Mouse (Mus musculus): ENCODE results near the gene Clba1. TPM values are rescaled to one million over a fixed set of nuclear protein-coding genes. Genes with fewer than 3 reads are reported as not detected.

Gene Clba1
- 9.6 TPM for polyA plus RNA-seq (2012; fragmentation: generic; extraction: Trizol)

DNA sequence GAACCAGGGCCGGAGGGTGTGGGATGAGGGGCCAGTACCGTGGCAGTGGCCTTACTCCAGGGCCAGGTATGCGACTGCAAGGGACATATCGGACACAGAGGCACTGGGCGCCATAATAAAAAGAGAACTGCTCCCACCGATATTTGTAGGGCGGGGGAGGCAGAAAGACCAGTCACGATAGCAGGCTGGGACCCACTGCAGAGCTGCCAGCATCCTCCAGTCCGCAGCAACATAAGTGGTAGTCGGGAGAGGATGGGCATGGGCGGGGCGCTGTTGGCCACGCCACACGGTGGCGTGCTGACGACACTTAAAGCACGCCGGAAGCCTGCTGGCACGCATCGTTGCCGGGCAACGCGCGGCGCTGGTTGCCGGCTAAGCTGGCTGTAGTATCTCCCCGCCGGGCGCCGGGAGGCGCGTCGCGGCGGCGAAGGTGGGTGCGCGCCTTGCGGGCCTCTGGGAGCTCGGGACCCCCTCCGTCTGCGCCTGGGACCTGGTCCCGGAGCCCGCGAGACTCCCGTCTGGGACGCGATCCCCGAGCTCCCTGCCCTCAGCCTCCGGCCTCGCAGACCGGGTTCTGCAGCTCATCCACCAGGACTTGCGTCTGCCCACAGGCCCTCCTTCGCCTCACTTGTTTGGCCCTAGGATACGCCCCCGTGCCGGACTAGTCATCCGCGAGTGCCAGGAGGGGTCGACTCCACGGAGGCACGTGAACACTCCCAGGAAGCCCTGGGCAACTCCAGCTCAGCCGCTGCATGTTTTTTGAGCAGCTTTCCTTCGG, at the start of gene Clba1:
Clba1 (plus strand) TSS at position 351 of the 778 bp plus-strand sequence.
- H3K79me2 ChIP-seq (ENCODE audit: control insufficient read depth, insufficient read depth), result no peaks in the 10 kb centered on the region

DNA sequence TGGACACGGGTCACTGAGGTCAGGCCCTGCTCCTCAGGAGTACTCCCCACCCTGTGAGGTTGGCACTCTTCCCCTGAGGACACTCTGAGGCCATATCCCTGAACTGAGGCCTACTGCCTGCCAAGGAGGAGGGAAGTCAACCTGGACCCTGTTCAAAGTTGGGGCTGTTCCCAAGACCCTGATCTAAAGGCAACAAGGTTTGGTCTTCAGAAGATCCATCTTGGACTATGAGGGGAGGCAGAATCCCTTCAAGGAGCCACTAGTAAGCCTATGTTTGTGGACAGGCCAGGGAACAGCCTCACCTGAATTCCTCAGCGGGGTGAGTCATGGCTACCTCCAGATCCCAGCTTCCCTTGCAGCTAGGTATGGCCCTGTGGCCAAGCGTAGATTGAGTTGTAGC, 49.3 kb upstream of the Clba1 start:
- Histone ChIP-seq H3K27me3 (ENCODE audit: control insufficient read depth, insufficient read depth, insufficient read length) (no peaks in the 10 kb centered on the region), H3K4me3 (no peak overlapping the region), H3K79me2 (ENCODE audit: control insufficient read depth, insufficient read depth) (no peaks in the 10 kb centered on the region), H3K4me2 (ENCODE audit: low read depth) (no peak overlapping the region), H3ac (ENCODE audit: control insufficient read depth, insufficient read length) (no peak overlapping the region), H3K36me3 (ENCODE audit: control insufficient read depth, insufficient read depth) (no peaks in the 10 kb centered on the region)
- no peak for TF ChIP-seq POLR2AphosphoS2 (IDR thresholded peaks at IDR 0.05; ENCODE audit: insufficient read length, low read depth)
- no peak for TF ChIP-seq MAX (IDR thresholded peaks at IDR 0.05; ENCODE audit: low read depth)
- TF ChIP-seq SRF (IDR thresholded peaks at IDR 0.05; ENCODE audit: control insufficient read depth, insufficient read length, low read depth), result no peak
- no peak for TF ChIP-seq USF1 (IDR thresholded peaks at IDR 0.05; ENCODE audit: low read depth)
- TF ChIP-seq E2F4 (IDR thresholded peaks at IDR 0.05; ENCODE audit: insufficient read depth), result no peak
- no peak for TF ChIP-seq TCF12 (IDR thresholded peaks at IDR 0.05; ENCODE audit: insufficient read depth, poor library complexity, severe bottlenecking)
- TF ChIP-seq TCF3 (IDR thresholded peaks at IDR 0.05; ENCODE audit: insufficient read length, low read depth), result no peak
- no peak for TF ChIP-seq CEBPB (IDR thresholded peaks at IDR 0.05; ENCODE audit: insufficient read depth, poor library complexity, severe bottlenecking)
- TF ChIP-seq MYOG (IDR thresholded peaks at IDR 0.05; ENCODE audit: control insufficient read depth in 1 of 3, insufficient read depth in 1 of 3, insufficient read length in 2 of 3, low read depth in 2 of 3), result no peak
- no peak for TF ChIP-seq MYOD1 (IDR thresholded peaks at IDR 0.05; ENCODE audit: control insufficient read depth in 1 of 3, insufficient read length in 2 of 3, low read depth in 2 of 3)
- TF ChIP-seq POLR2A (IDR thresholded peaks at IDR 0.05; ENCODE audit: insufficient read length, low read depth), result no peak
- TF ChIP-seq REST (IDR thresholded peaks at IDR 0.05; ENCODE audit: insufficient read depth, insufficient read length), result no peak

More for the DNA sequence above, at the start of gene Clba1:
- no peaks in the 10 kb centered on the region for H3K36me3 ChIP-seq (ENCODE audit: control insufficient read depth, insufficient read depth)
- peak within 1 kb of the TSS; percentile 9 for H3ac ChIP-seq (ENCODE audit: control insufficient read depth, insufficient read length)
- TF ChIP-seq E2F4 (IDR thresholded peaks at IDR 0.05; ENCODE audit: insufficient read depth) (no peak), POLR2AphosphoS2 (IDR thresholded peaks at IDR 0.05; ENCODE audit: insufficient read length, low read depth) (peak; percentile 44), MAX (IDR thresholded peaks at IDR 0.05; ENCODE audit: low read depth) (no peak), TCF3 (IDR thresholded peaks at IDR 0.05; ENCODE audit: insufficient read length, low read depth) (no peak), POLR2A (IDR thresholded peaks at IDR 0.05; ENCODE audit: insufficient read length, low read depth) (peak; percentile 63), SRF (IDR thresholded peaks at IDR 0.05; ENCODE audit: control insufficient read depth, insufficient read length, low read depth) (no peak), TCF12 (IDR thresholded peaks at IDR 0.05; ENCODE audit: insufficient read depth, poor library complexity, severe bottlenecking) (no peak), REST (IDR thresholded peaks at IDR 0.05; ENCODE audit: insufficient read depth, insufficient read length) (no peak), CEBPB (IDR thresholded peaks at IDR 0.05; ENCODE audit: insufficient read depth, poor library complexity, severe bottlenecking) (no peak), MYOG (IDR thresholded peaks at IDR 0.05; ENCODE audit: control insufficient read depth in 1 of 3, insufficient read depth in 1 of 3, insufficient read length in 2 of 3, low read depth in 2 of 3) (no peak), USF1 (IDR thresholded peaks at IDR 0.05; ENCODE audit: low read depth) (peak; percentile 22), MYOD1 (IDR thresholded peaks at IDR 0.05; ENCODE audit: control insufficient read depth in 1 of 3, insufficient read length in 2 of 3, low read depth in 2 of 3) (no peak)
- peak within 1 kb of the TSS; percentile 94 for H3K4me2 ChIP-seq (ENCODE audit: low read depth)
- no peaks in the 10 kb centered on the region for H3K27me3 ChIP-seq (ENCODE audit: control insufficient read depth, insufficient read depth, insufficient read length)
- H3K4me3 ChIP-seq, result peak within 1 kb of the TSS; percentile 44

DNA sequence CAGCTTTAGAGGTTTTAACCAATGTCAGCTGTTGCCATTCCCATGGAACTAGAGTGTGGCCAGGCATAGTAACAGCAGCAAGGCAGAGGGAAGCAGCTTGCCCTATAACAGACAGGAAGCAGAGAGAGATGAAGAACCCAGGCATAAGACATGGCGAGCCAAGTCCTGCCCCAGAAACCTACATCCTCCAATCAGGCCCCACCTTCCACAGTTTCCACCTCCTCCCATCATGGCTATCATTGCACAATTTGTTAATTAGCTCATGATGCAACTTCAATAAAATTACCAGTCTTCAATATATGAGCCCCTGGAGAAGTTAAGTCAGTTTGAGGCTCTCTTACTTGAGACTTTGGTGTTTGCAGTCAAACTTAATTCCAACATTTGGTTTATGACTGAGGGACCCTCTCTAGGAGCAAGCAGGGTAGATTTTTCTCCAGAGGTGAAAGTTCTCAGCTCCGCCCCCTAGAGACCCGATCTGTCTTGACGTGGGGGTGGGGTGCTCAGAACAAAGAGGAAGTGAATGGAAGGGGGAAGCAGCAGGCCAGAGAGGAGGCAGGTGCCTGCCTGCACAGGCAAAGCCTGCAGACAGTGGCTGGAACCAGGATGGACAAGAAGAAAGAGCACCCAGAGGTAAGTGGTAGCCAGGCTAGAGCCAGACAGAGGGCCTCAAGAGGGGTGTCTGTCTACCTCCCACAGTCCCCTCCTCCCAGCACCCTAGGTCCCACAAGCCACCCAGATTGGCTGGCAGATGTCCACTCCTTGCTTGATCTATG, 48.4 kb upstream of the Clba1 start, which contains the start of gene Pld4:
Pld4 (plus strand) TSS at position 502 of the 773 bp plus-strand sequence.
- TF ChIP-seq REST (IDR thresholded peaks at IDR 0.05; ENCODE audit: insufficient read depth, insufficient read length), result no peak
- TF ChIP-seq TCF12 (IDR thresholded peaks at IDR 0.05; ENCODE audit: insufficient read depth, poor library complexity, severe bottlenecking), result no peak
- no peak for TF ChIP-seq SRF (IDR thresholded peaks at IDR 0.05; ENCODE audit: control insufficient read depth, insufficient read length, low read depth)
- no peak for TF ChIP-seq MAX (IDR thresholded peaks at IDR 0.05; ENCODE audit: low read depth)
- TF ChIP-seq CEBPB (IDR thresholded peaks at IDR 0.05; ENCODE audit: insufficient read depth, poor library complexity, severe bottlenecking), result no peak
- TF ChIP-seq USF1 (IDR thresholded peaks at IDR 0.05; ENCODE audit: low read depth), result no peak
- TF ChIP-seq TCF3 (IDR thresholded peaks at IDR 0.05; ENCODE audit: insufficient read length, low read depth), result no peak
- TF ChIP-seq E2F4 (IDR thresholded peaks at IDR 0.05; ENCODE audit: insufficient read depth), result no peak
- no peak for TF ChIP-seq MYOG (IDR thresholded peaks at IDR 0.05; ENCODE audit: control insufficient read depth in 1 of 3, insufficient read depth in 1 of 3, insufficient read length in 2 of 3, low read depth in 2 of 3)
- TF ChIP-seq POLR2A (IDR thresholded peaks at IDR 0.05; ENCODE audit: insufficient read length, low read depth), result no peak
- no peak for TF ChIP-seq POLR2AphosphoS2 (IDR thresholded peaks at IDR 0.05; ENCODE audit: insufficient read length, low read depth)
- no peak for TF ChIP-seq MYOD1 (IDR thresholded peaks at IDR 0.05; ENCODE audit: control insufficient read depth in 1 of 3, insufficient read length in 2 of 3, low read depth in 2 of 3)
- no peaks in the 10 kb centered on the region for H3K27me3 ChIP-seq (ENCODE audit: control insufficient read depth, insufficient read depth, insufficient read length)
- H3ac ChIP-seq (ENCODE audit: control insufficient read depth, insufficient read length), result no peak within 1 kb of the TSS
- no peaks in the 10 kb centered on the region for H3K36me3 ChIP-seq (ENCODE audit: control insufficient read depth, insufficient read depth)
- H3K79me2 ChIP-seq (ENCODE audit: control insufficient read depth, insufficient read depth), result no peaks in the 10 kb centered on the region
- H3K4me2 ChIP-seq (ENCODE audit: low read depth), result no peak within 1 kb of the TSS
- no peak within 1 kb of the TSS for H3K4me3 ChIP-seq

DNA sequence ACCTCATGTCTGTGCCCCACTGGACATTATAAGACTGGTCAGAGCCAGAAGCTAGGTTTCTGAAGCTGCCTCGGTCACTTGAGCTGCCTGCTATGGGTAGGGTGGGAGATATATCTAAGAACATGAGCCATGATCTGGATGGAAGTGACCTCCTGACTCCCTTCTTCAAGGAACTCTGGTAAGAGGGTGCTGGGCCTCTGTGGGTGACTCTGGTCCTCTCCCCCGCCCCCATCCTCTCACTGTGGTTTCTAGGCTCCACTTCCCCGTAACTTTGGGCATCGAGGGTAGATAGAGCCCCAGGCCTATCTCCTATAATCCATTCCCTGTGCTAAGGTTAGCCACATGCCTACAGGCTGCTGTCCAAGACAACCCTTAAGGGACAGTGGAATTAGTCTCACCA, 47.3 kb upstream of the Clba1 start:
- no peak overlapping the region for H3ac ChIP-seq (ENCODE audit: control insufficient read depth, insufficient read length)

More for the DNA sequence above, 47.3 kb upstream of the Clba1 start:
- Histone ChIP-seq H3K4me2 (ENCODE audit: low read depth) (no peak overlapping the region), H3K4me3 (no peak overlapping the region), H3K36me3 (ENCODE audit: control insufficient read depth, insufficient read depth) (no peaks in the 10 kb centered on the region), H3K27me3 (ENCODE audit: control insufficient read depth, insufficient read depth, insufficient read length) (no peaks in the 10 kb centered on the region), H3K79me2 (ENCODE audit: control insufficient read depth, insufficient read depth) (no peaks in the 10 kb centered on the region)
- TF ChIP-seq MAX (IDR thresholded peaks at IDR 0.05; ENCODE audit: low read depth) (no peak), CEBPB (IDR thresholded peaks at IDR 0.05; ENCODE audit: insufficient read depth, poor library complexity, severe bottlenecking) (no peak), REST (IDR thresholded peaks at IDR 0.05; ENCODE audit: insufficient read depth, insufficient read length) (no peak), TCF12 (IDR thresholded peaks at IDR 0.05; ENCODE audit: insufficient read depth, poor library complexity, severe bottlenecking) (no peak), USF1 (IDR thresholded peaks at IDR 0.05; ENCODE audit: low read depth) (no peak), SRF (IDR thresholded peaks at IDR 0.05; ENCODE audit: control insufficient read depth, insufficient read length, low read depth) (no peak), MYOD1 (IDR thresholded peaks at IDR 0.05; ENCODE audit: control insufficient read depth in 1 of 3, insufficient read length in 2 of 3, low read depth in 2 of 3) (no peak), POLR2AphosphoS2 (IDR thresholded peaks at IDR 0.05; ENCODE audit: insufficient read length, low read depth) (no peak), POLR2A (IDR thresholded peaks at IDR 0.05; ENCODE audit: insufficient read length, low read depth) (no peak), E2F4 (IDR thresholded peaks at IDR 0.05; ENCODE audit: insufficient read depth) (no peak)

Measured in myocyte (in vitro differentiated cells).